Mouse (Mus musculus): ENCODE measurements at regions not wholly inside any gene's neighbourhood (a gene's known extent, or its start where the extent isn't known, plus 50 kb on each side); places are given as distances from the start of the nearest gene placed in this dataset.
"Not testable (repeated sequence)": the region's sequence is repeated elsewhere in the genome, so short reads cannot be mapped to it uniquely, and the experiment has no call there.

- ATAC-seq: no peak
These were observed 113.7 kb upstream of the Cwc22 start for GRCm38 (mm10) chr2:78059801-78060416.

- ATAC-seq: no peak
These were observed 112.8 kb upstream of the Cwc22 start for GRCm38 (mm10) chr2:78058988-78059387.

- ATAC-seq: no peak
These were observed 107.7 kb upstream of the Cwc22 start for GRCm38 (mm10) chr2:78053910-78054309.

GRCm38 (mm10) chr2:78050542-78050941, 104.4 kb upstream of the Cwc22 start:
- ATAC-seq: no peak

- peak; percentile 19 for ATAC-seq
These were observed 103.2 kb upstream of the Cwc22 start for GRCm38 (mm10) chr2:78049248-78049874.

- no peak for ATAC-seq
These were observed 102.5 kb upstream of the Cwc22 start for GRCm38 (mm10) chr2:78048706-78049055.

GRCm38 (mm10) chr2:78048030-78048705, 102.0 kb upstream of the Cwc22 start:
- ATAC-seq: no peak

- no peak for ATAC-seq
These were observed 81.1 kb upstream of the Cwc22 start for GRCm38 (mm10) chr2:78027319-78027718.

GRCm38 (mm10) chr2:78026808-78027207, 80.6 kb upstream of the Cwc22 start:
- no peak for ATAC-seq

GRCm38 (mm10) chr2:78025651-78026435, 79.7 kb upstream of the Cwc22 start:
- ATAC-seq: no peak

GRCm38 (mm10) chr2:78024981-78025565, 78.9 kb upstream of the Cwc22 start:
- no peak for ATAC-seq

- ATAC-seq: no peak
These were observed 77.9 kb upstream of the Cwc22 start for GRCm38 (mm10) chr2:78023916-78024685.

GRCm38 (mm10) chr2:78023416-78023815, 77.2 kb upstream of the Cwc22 start:
- no peak for ATAC-seq

GRCm38 (mm10) chr2:78022756-78023155, 76.6 kb upstream of the Cwc22 start:
- ATAC-seq: no peak

- ATAC-seq: no peak
These were observed 75.7 kb upstream of the Cwc22 start for GRCm38 (mm10) chr2:78021905-78022304.

- no peak for ATAC-seq
These were observed 75.3 kb upstream of the Cwc22 start for GRCm38 (mm10) chr2:78021356-78021900.

GRCm38 (mm10) chr2:78020516-78020915, 74.3 kb upstream of the Cwc22 start:
- ATAC-seq: no peak

GRCm38 (mm10) chr2:78019916-78020315, 73.7 kb upstream of the Cwc22 start:
- ATAC-seq: no peak

GRCm38 (mm10) chr2:78012441-78012840, 66.3 kb upstream of the Cwc22 start:
- not testable (repeated sequence) for ATAC-seq

GRCm38 (mm10) chr2:78011821-78012220, 65.6 kb upstream of the Cwc22 start:
- ATAC-seq: no peak

- ATAC-seq: no peak
These were observed 65.1 kb upstream of the Cwc22 start for GRCm38 (mm10) chr2:78011051-78011800.

All from activated CD4-positive, CD25-positive, alpha-beta regulatory T cell, adult 4 months (primary cell).